Comparison of ENCODE assay signal across 24 mouse cellular contexts in the genomic region with DNA sequence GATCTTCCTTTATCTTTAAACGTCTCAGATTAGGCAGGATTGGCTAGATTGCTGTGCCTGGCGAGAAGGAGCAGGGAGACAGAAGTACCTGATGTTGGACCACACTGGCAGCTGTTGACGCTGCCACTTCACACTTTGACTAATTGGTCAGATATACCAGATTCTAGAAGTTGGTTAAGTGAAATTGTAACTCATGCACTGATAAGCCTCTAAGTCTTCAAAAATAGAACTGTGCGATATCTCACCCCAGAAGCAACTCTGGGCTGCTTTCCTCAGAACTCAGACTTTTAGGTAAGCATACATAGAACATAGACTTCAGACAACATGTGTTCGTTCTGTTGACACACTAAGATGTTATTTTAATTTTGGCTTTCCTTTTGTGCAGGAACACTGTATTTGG.
"Had no signal": no experiment of that assay in that cellular context is flagged by ENCODE, and none has a peak within 500 bp of the region (broad histone marks: within the 10 kb centered on the region; RNA-seq: fewer than 3 reads in every experiment).

No protein-coding gene starts in this region.

- H3K4me3 ChIP-seq: embryonic facial prominence, embryonic 10.5 days; embryonic facial prominence, embryonic 12.5 days; embryonic facial prominence, embryonic 13.5 days; embryonic facial prominence, embryonic 15.5 days; erythroblast, embryonic 14.5 days; forebrain, embryonic 10.5 days; forebrain, embryonic 12.5 days; forebrain, embryonic 13.5 days; forebrain, embryonic 15.5 days; gastrocnemius, adult 2 months; heart, embryonic 10.5 days had no signal

- DNase-seq: cerebellum, adult 9-11 months; cerebellum, postnatal 10 days; cerebellum, postnatal 14 days; cerebellum, postnatal 25 days; cerebellum, postnatal 36 days; embryo, embryonic 11 days; forebrain, postnatal 0 days; gastrocnemius, adult 2 months; gastrocnemius, postnatal 10 days; gastrocnemius, postnatal 14 days; gastrocnemius, postnatal 25 days; gastrocnemius, postnatal 36 days; heart, adult 11 months; heart, adult 18-20 months had no signal

- H3K9ac ChIP-seq: embryonic facial prominence, embryonic 12.5 days; embryonic facial prominence, embryonic 13.5 days; embryonic facial prominence, embryonic 15.5 days; forebrain, embryonic 12.5 days; forebrain, embryonic 13.5 days; forebrain, embryonic 15.5 days; forebrain, postnatal 0 days had no signal

- H3K27ac ChIP-seq: embryonic facial prominence, embryonic 10.5 days; embryonic facial prominence, embryonic 12.5 days; embryonic facial prominence, embryonic 13.5 days; embryonic facial prominence, embryonic 15.5 days; forebrain, embryonic 10.5 days; forebrain, embryonic 12.5 days; forebrain, embryonic 13.5 days; forebrain, embryonic 15.5 days; gastrocnemius, adult 2 months; heart, embryonic 10.5 days had no signal

- H3K9me3 ChIP-seq: embryonic facial prominence, embryonic 10.5 days; embryonic facial prominence, embryonic 12.5 days; embryonic facial prominence, embryonic 13.5 days; embryonic facial prominence, embryonic 15.5 days; forebrain, embryonic 10.5 days; forebrain, embryonic 12.5 days; forebrain, embryonic 13.5 days; forebrain, embryonic 15.5 days; heart, embryonic 10.5 days had no signal

- H3K27me3 ChIP-seq: embryonic facial prominence, embryonic 12.5 days; embryonic facial prominence, embryonic 13.5 days; embryonic facial prominence, embryonic 15.5 days; forebrain, embryonic 12.5 days; forebrain, embryonic 13.5 days; forebrain, embryonic 15.5 days had no signal

- H3K36me3 ChIP-seq: embryonic facial prominence, embryonic 10.5 days; embryonic facial prominence, embryonic 12.5 days; embryonic facial prominence, embryonic 13.5 days; embryonic facial prominence, embryonic 15.5 days; forebrain, embryonic 10.5 days; forebrain, embryonic 12.5 days; forebrain, embryonic 15.5 days; heart, embryonic 10.5 days had no signal
